Mouse (Mus musculus): ENCODE data around the gene Gsdmc4. TPM values are rescaled to one million over a fixed set of nuclear protein-coding genes. Genes with fewer than 3 reads are reported as not detected.
"Not testable (repeated sequence)": the region's sequence is repeated elsewhere in the genome, so short reads cannot be mapped to it uniquely, and the experiment has no call there.

Gsdmc4 gene
- total RNA-seq (2021): not detected
- not detected in 2 replicates for polyA plus RNA-seq (2012; rRNA removed)
- long read RNA-seq: 0 reads

GRCm38 (mm10) chr15:63912197-63912596 lies at the start of gene Gsdmc4:
TSS of gene Gsdmc4 (minus strand) at chr15:63912297.
- not testable (repeated sequence) for DNase-seq

- no peak for DNase-seq
Observed at GRCm38 (mm10) chr15:63960542-63960941, 48.4 kb upstream of the Gsdmc4 start.

- no peak for DNase-seq
Observed at GRCm38 (mm10) chr15:63957553-63957952, 45.5 kb upstream of the Gsdmc4 start.

- no peak for DNase-seq
Observed at GRCm38 (mm10) chr15:63953256-63953655, 41.2 kb upstream of the Gsdmc4 start.

- no peak for DNase-seq
Observed at GRCm38 (mm10) chr15:63941221-63941620, 29.1 kb upstream of the Gsdmc4 start.

GRCm38 (mm10) chr15:63932656-63933055 lies 20.6 kb upstream of the Gsdmc4 start:
- no peak for DNase-seq

- no peak for DNase-seq
Observed at GRCm38 (mm10) chr15:63931404-63931803, 19.3 kb upstream of the Gsdmc4 start.

- no peak for DNase-seq
Observed at GRCm38 (mm10) chr15:63930107-63931041, 18.3 kb upstream of the Gsdmc4 start.

GRCm38 (mm10) chr15:63926201-63926600 lies 14.1 kb upstream of the Gsdmc4 start:
- DNase-seq: no peak

GRCm38 (mm10) chr15:63924484-63924883 lies 12.4 kb upstream of the Gsdmc4 start:
- DNase-seq: peak; percentile 38

GRCm38 (mm10) chr15:63921618-63922017 lies 9.5 kb upstream of the Gsdmc4 start:
- DNase-seq: not testable (repeated sequence)

- not testable (repeated sequence) for DNase-seq
Observed at GRCm38 (mm10) chr15:63919728-63920127, 7.6 kb upstream of the Gsdmc4 start.

GRCm38 (mm10) chr15:63916584-63916983 lies 4.5 kb upstream of the Gsdmc4 start:
- not testable (repeated sequence) for DNase-seq

- DNase-seq: not testable (repeated sequence)
Observed at GRCm38 (mm10) chr15:63909896-63910295, 2.2 kb downstream of the Gsdmc4 start.

- peak; percentile 10 for DNase-seq
Observed at GRCm38 (mm10) chr15:63895560-63896353, 16.3 kb downstream of the Gsdmc4 start.

GRCm38 (mm10) chr15:63888440-63888839 lies 23.7 kb downstream of the Gsdmc4 start:
- not testable (repeated sequence) for DNase-seq

- DNase-seq: not testable (repeated sequence)
Observed at GRCm38 (mm10) chr15:63887949-63888348, 24.1 kb downstream of the Gsdmc4 start.

GRCm38 (mm10) chr15:63878458-63878857 lies 33.6 kb downstream of the Gsdmc4 start, which contains the start of gene Gsdmc3:
TSS of gene Gsdmc3 (minus strand) at chr15:63878558.
- not testable (repeated sequence) for DNase-seq

GRCm38 (mm10) chr15:63876160-63876559 lies 35.9 kb downstream of the Gsdmc4 start:
- not testable (repeated sequence) for DNase-seq

- DNase-seq: not testable (repeated sequence)
Observed at GRCm38 (mm10) chr15:63861965-63862364, 50.1 kb downstream of the Gsdmc4 start.
